Mouse (Mus musculus) CD4-positive, CD25-positive, alpha-beta regulatory T cell (primary cell): ENCODE data around the gene Zcchc7. TPM values are rescaled to one million over a fixed set of nuclear protein-coding genes. Genes with fewer than 3 reads are reported as not detected.

ENCODE experiments used
- polyA plus RNA-seq: library from polyadenylated mRNA; unstranded; fragments of 100-300 nt; shearing (Covaris generic); gene quantifications from one replicate; pipeline ENCODE4 v1.2.1, GENCODE M21; 2017

Gene Zcchc7
- polyA plus RNA-seq, result 83.9 TPM

DNA sequence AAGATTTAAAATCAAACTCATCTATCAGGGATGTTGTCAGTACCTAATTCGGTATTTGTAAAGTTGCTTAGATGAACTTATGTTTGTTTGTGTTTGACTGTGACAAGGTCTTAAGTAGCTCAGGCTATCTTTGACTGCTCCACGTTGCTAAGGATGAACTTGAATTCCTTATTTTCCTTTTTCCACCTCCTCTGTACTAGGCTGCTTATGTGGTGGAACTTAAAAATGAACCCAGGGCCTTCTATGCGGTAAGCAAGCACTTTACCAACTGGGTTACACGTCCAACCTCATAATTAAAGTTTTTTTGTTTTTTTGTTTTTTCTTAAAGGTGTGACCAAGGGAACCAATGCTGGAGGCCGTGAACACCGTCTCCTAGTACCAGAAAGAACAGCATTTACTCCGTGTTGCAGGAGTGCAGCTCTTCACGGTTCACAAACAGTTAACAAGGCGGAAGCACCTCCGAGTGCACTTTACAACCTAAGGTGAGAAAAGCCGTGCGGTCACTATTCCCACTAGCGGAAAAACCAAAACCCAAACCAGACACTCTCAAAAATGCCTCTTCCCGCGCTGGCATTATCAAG is at the start of gene Zcchc7:
Gene Zcchc7, plus strand, starts transcription at position 325 of the 581 bp plus-strand sequence.

GRCm38 (mm10) chr4:44709740-44710700 is 45.7 kb upstream of the Zcchc7 start, which contains the start of gene Pax5:
TSS of gene Pax5 (minus strand) at chr4:44710487.

DNA sequence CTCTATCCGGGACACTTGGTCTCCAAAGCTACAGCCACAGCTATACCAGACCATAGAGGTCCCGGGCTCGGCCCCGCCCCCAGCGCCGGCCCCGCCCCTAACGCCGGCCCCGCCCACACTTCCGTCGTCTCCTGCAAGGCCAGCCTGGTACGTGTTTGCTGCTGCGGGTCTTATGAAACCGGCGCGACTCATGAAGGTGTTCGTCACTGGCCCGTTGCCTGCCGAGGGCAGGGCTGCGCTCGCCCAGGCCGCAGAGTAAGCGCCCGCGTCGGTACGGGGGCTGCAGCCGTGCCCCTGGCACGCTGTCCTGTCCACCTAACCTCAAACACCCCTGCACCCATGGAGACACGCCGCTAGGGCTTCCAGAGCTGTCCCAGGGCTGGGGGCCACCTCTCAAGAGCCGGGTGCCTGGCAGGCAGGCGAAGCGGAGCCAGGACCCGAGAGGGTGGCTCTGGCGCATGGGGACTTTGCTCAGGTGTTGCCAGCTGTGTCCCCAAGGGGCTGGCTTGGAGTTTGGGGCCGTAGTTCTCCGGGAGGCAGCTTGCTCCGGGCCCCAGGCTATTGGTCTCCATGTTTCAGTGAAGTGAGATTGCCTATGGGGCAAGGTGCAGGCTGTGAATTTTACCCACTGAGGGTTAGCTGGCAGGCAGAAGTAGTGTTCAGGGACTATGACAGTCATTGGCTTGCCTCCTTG is 225.8 kb downstream of the Zcchc7 start, which contains the start of gene Grhpr:
Gene Grhpr, plus strand, starts transcription at position 116 of the 694 bp plus-strand sequence.

Other genes starting within 250 kb of the Zcchc7 start
- 0.02 TPM for gene Pax5, start 45.4 kb upstream of the Zcchc7 start, polyA plus RNA-seq
- 40.2 TPM for gene Grhpr, start 225.5 kb downstream of the Zcchc7 start, polyA plus RNA-seq